Mouse (Mus musculus): ENCODE data around the gene Ptger4.

The Ptger4 gene

DNA sequence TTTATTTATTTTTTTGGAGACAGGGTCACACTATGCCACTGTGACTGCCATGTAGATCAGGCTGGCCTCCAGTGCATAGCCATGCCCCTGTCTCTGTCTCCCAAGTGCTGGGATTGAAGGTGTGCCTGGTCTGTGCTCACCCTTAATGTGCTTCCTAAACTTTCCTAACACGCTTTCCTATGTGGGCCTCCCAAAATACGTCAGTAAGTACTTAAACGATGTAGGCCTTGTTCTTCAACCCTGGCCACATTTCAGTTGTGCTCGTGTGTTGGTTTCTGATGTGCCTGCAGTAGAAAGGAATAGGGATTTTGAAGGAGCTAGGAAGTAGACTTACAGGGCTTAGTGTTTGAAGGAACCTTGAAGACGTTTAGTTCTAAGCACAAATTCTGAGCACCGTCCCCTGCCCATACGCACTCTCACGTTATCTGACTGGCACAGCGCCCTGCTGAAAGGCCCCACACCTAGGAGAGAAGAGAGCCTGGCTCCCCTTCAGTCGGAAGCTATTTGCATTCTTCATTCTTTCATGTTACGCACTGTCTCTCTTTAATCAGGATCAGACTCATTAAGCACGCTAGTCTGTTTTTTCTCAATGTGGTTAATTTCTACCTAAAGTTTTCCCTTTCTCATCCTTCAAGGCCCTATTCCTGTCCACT lies 78.7 kb downstream of the Ptger4 start:
- DNase-seq (ENCODE audit: low spot score) = no peak

GRCm38 (mm10) chr15:5158827-5159226 lies 85.2 kb downstream of the Ptger4 start:
- no peak for DNase-seq (ENCODE audit: low spot score)

GRCm38 (mm10) chr15:5157386-5157785 lies 86.6 kb downstream of the Ptger4 start:
- no peak for DNase-seq (ENCODE audit: low spot score)
